Mouse (Mus musculus): Measurements from ENCODE around the gene Cacna2d1. TPM values are rescaled to one million over a fixed set of nuclear protein-coding genes. Genes with fewer than 3 reads are reported as not detected.

Gene Cacna2d1
- 9.5 TPM for polyA plus RNA-seq (2014; fragmentation: Illumina TruSeq; extraction: RNeasy Lipid Tissue Mini Kit (QIAGEN cat#74804); ENCODE audit: low read depth, low replicate concordance)

GRCm38 (mm10) chr5:15934376-15935233 lies at the start of gene Cacna2d1:
Gene Cacna2d1, plus strand, starts transcription at chr5:15934691.

Other genes with a start within 250 kb of the Cacna2d1 start
- gene Speer4c, start 220.4 kb upstream of the Cacna2d1 start, polyA plus RNA-seq (2014; fragmentation: Illumina TruSeq; extraction: RNeasy Lipid Tissue Mini Kit (QIAGEN cat#74804); ENCODE audit: low read depth, low replicate concordance), result 11.7 TPM